Mouse (Mus musculus): ENCODE results near the gene Creb5.

Gene Creb5

DNA sequence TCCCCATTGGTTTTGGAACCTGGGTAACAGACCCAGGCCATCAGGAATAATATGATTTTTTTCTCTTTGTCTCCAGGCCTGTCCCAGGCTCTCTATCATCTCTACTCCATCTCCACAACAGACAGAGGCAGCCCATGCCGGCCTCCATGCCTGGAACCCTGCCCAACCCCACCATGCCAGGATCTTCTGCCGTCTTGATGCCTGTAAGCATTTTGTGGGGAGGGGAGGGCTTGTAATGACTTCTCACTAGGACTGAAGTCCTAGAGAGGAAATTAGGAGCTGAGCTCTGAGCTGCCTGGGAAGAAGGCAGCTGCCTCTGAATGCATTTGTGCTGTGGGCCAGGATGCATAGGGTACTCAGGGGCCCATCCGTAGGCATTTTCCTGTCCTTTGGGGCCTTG lies 317.3 kb downstream of the Creb5 start:
- DNase-seq: no peak

GRCm38 (mm10) chr6:53605184-53605583 lies 318.1 kb downstream of the Creb5 start:
- no peak for DNase-seq

DNA sequence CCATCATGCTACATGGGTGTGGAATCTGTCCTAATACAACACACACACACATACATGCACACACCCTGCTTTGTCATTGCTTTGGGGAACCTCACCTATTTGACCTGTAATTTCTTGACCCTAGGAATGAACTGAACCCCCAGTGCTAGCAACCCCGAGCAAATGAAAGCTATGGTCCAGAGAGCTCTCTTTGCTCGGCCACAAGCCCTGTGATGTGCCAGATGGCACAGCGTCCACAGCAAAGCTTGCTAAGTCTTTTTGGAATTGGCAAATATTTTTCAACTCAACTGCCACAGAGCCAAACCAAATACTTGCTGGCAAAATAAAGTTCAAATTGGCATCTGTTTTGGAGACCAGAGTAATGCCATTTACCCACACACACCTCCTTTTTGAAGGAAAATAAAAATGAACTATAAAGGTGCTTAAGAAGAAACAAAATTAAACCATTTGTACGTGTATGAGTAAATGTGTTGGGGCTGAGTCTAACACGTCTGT lies 324.4 kb downstream of the Creb5 start:
- peak; percentile 10 for DNase-seq

- no peak for DNase-seq
Measured at GRCm38 (mm10) chr6:53612681-53613080, 325.6 kb downstream of the Creb5 start.

DNA sequence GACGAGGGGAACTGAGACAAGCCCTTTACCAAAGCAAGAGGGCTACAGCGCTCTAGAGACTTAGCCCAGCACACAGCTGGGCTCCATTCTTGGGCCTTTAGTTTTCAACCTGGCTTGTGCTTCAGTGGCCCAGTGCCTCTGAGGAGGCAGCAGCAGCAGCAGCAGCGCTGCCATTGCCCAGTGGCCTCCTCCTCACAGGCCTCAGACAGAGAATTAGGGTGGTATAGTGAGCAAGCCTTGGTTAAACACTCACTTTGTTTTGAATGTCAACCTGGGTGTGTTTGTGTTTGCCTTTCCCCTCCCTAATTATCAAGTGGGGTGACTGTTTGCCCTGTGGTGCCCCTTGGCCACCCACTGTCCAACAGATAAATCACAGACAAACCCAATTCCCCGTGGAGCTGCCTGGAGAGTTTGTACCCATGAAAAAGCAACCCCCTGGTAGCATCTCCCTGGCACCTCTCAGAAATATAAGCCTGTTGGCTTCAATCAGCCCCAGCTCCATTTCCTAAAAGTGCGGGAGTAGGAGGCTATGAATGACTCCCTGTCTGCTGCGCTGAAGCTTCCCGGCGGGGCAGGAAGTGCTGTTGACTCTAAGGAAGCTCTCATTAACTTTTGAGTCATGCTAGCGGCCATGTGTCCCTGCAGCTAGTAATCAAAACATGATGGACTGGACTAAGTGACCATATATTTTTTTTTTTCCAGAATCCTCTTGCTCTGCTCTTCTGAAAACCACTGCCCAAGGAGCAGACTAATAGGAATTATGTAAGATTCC lies 328.6 kb downstream of the Creb5 start:
- no peak for DNase-seq

- no peak for DNase-seq
Measured at GRCm38 (mm10) chr6:53618164-53618563, 331.1 kb downstream of the Creb5 start.

GRCm38 (mm10) chr6:53619676-53620075 lies 332.6 kb downstream of the Creb5 start:
- DNase-seq: no peak

DNA sequence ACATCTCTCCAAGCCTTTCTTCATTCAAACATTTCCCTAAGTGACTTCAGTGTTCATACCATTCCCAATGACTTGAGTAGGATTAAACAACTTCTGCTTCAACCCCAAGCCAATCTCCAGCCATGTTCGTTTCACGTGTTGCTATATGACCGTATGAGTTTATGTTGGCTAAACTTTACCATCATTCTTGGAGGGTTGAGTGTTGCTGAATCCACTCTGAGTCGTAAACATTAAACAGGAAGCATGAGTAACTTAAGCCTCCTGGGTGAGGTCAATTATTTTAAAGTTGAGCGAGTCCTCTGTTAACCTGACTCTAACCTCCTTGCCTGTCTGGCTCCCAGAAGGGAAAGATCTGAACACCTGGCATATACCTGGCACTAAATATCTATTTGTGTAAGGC lies 334.2 kb downstream of the Creb5 start:
- no peak for DNase-seq

GRCm38 (mm10) chr6:53624455-53625276 lies 337.6 kb downstream of the Creb5 start:
- no peak for DNase-seq

- DNase-seq: no peak
Measured at GRCm38 (mm10) chr6:53626044-53626443, 339.0 kb downstream of the Creb5 start.

DNA sequence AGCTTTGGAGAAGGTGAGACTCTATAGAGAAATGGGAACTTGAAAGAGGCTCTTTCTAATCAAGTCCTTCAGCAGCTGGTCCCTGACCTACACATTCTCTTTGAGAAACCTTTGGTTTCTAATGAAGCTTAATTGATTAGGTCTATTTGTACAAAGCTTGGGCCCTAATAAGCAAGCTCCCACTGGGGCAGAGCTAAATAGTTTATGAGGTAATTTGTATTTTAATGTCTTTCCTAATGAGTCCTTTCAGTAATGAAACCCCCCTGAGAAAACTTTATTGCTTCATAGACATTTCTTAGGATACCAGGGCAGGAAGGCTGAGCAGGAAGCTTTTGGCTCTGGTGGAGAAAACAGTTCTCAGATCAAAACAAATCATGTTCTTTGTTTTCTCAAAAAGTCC lies 341.6 kb downstream of the Creb5 start:
- no peak for DNase-seq

GRCm38 (mm10) chr6:53635453-53635852 lies 348.4 kb downstream of the Creb5 start:
- no peak for DNase-seq

DNA sequence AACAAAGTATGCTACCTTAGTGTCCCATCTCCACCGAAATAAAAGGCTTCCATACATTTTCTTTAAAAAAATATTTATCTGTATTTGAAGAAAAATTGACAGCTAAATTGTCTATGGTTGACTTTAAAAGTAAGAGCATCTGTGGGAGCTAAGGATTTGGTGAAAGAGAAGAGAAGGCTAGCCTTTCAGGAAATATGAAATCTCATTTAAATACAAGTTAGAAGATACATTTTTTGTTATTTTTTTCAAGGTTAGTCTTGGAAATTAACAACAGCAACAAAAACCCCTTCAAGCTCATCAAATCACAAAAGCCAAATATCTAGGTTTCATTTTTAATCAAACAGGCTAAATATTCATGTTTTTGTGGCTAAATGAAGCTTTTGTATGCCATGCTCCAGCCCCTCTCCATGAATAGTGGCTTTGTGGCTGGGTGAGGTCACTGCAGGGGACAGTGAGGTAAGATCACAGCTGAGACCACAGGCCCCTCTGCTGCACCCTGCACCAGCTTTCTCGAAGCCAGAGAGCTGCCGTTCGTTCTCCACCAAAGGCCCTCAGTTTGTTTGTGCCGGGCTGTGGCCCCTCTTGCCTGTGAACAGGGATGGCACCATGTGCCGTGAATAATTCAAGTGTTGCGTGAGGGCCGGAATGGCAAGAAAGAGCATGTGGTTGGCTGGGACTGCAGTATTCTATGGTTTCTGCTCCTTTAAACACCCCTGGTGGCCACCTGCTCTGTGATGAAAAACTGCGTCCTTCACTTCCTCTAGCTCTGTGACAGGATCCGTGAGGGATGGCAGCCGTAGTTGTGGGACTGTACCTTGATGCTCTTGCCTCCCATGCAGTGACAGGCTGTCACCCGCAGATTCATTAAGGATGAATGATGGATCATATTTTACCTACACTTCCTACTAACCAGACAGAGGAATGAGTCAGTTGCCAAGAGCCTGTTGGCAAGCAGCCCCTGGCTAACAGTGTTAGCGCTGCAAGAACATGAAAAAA lies 350.6 kb downstream of the Creb5 start:
- DNase-seq: peak; percentile 23

DNA sequence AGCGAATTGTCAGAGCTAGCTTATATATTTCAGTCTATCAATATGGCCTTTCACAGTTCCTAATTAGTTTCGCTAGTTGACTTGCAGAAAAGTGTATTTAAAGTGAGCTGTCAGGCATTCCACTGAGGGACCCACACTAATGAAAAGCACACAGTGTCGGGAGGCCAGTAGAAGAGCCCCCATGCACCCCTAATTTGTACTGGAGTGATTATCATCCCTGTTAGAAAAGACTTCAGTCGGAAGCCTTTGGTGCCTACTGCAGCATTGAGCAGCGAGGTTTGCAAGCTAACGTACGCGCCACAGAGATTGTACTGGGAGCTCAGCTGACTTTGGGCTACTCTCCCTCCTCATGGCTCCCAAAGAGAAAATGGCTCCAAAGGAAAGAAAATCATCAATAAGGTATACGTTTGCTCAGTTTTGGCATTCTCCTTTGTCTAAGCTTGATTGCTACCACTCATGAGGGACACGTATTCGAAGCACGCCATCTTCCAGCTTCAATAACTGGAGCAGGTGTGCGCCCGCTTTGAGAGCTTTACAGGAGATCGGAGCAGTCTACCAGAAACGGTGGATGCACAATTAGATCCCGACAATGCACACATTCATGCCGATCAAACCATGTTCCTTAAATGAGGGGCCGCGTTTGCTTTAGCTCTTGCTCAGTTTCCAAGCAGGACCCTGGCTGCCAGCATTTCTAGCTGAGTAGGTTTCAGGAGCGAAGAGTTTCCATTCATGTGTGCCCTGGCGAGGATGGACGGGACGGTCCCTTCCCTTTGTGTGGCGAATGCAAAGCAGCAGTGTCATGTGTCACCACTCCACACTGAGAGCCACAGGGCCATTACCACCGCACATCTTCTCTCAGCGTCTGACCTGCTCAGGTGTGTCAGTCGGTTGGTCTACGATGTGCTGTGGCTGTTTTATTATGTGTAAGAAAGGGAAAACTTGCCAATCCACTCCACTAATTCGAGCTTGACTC lies 354.8 kb downstream of the Creb5 start:
- DNase-seq: no peak

GRCm38 (mm10) chr6:53642826-53643356 lies 355.8 kb downstream of the Creb5 start:
- DNase-seq: peak; percentile 12

- DNase-seq: no peak
Measured at GRCm38 (mm10) chr6:53643481-53643880, 356.4 kb downstream of the Creb5 start.

GRCm38 (mm10) chr6:53644056-53644455 lies 357.0 kb downstream of the Creb5 start:
- no peak for DNase-seq

DNA sequence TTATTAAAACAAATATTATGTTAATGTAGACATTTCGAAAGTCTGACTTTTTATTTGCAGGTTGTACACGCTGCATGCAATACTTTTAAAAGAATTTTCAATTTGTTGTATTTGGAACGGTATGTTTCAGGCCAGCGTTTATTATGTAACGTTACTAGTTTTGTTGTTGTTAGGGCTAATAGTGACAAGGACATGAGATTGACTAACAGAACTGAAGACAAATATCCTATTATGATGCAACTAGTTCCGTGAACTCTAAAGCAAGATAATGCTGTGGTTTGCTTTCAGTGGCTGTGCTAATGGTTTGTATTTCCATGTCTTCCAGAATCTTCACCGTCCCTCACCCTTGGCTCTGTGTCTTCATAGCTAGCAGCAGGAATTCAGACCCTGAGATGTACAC lies 357.9 kb downstream of the Creb5 start:
- no peak for DNase-seq

GRCm38 (mm10) chr6:53649782-53650181 lies 362.7 kb downstream of the Creb5 start:
- DNase-seq: no peak

DNA sequence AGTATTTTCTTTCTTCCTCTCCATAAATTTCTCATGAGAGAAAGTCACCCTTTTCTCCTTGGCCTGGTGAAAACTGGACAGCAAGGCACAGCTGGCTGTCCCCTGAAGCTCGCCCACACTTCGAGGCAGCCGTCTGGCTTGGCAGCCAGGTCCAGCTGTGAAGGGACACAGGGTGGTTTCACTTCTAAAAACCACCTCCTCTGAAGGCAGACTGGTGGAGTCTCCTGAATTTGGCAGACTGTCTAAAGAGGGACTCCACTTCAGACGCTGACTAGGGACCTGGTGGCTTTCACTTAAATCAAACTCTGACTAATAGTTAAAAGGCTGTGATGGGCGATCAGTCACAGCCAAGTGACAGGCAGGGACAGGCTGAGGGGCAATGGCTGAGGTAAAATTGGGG lies 365.6 kb downstream of the Creb5 start:
- no peak for DNase-seq

DNA sequence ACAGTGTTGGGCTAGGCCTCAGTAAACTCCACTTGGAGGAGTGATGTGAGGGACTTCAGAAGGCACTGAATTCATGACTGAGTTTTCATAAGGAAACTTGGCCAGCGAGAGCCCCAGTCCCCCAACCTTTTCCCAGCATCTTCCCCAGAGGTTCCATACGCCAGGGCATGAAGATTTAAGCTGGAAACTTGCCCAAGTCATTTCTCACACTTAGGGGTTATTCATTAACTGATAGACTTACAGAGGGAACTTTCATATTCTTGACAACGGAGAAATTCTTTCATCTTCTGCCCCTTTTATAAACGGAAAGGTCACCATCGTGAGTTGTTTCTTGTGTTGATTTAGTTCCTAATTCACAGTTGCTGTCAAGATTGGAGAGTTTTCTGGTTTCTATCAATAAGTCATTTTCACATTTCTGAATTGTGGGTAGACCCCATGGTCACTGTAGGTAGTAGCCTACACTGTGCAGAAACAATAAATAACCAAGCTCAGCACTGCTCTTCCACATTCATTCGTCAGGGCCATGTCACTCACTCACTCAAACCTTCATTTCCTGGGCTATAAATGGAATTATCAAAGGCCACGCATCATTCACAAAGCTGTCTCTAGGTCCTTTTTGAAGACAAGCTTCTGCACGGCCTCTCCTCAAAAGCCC lies 366.8 kb downstream of the Creb5 start:
- DNase-seq: no peak
